Mouse (Mus musculus) brain, adult 2 months (tissue): ENCODE measurements at regions not wholly inside any gene's neighbourhood (a gene's known extent, or its start where the extent isn't known, plus 50 kb on each side); places are given as distances from the start of the nearest gene placed in this dataset.
A peak's percentile ranks its signal among the peaks of the same experiment; 100 is the strongest.

ENCODE experiments used
- DNase-seq: peaks from one replicate; pipeline ENCODE4 v3.0.0; 2011; ENCODE audit warnings: low read depth, low spot score

DNA sequence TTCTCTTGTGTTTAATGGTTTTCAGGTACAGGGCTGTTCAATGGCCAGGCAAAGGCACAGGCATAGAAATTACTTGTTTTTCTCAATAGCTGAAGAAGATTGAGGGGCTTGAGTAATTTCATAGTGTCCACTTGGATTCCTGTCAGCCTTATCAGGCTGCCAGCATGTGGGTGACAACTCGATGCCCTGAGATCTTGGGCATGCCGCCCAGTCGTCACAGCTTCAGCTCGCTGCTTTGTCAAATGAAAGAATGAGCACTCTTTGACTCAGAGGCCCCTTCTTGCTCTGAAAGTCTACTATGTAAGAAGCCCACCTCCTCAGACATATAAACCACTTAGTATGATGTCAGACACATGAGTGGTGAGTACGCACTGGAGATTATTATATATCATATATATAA is 272.6 kb downstream of the Rwdd3 start:
- no peak for DNase-seq

DNA sequence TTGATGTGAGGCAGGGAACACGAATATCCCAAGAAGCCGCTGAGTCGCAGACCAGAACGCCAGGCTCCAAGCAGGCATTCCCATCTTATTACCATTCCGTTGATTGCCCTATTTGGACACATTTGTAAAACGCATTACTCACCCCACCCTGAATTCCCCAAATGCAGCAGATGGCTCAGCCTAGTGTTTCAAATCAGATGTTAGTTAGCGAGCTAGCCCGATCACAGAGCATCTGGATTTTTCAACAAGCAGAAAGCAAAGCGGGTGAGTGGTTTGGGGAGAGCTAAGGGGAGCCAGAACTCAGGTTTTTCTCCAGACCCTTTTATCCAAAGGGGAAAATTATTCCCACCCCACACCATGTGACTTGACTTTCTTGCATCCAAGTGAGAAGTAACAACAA is 273.2 kb downstream of the Rwdd3 start:
- DNase-seq: peak; percentile 71

DNA sequence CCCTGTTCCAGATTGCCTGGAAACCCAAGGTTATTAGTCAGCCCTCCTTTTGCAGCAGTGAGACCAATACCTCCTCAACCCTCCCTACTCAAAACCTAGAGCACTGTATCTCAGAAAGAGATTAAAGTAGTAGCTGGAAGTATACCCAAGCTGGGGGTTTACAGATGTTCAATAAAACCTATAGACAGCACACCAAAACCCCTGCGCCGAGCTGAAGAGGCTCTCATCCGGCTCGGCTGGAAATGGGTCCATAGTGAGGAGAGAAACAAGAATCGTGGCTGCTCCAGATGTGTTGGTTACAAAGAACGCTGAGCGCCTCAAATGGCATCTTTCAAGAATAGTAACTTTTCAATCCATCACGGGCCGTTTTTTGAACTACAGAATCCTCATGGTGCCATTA is 273.7 kb downstream of the Rwdd3 start:
- DNase-seq: no peak

DNA sequence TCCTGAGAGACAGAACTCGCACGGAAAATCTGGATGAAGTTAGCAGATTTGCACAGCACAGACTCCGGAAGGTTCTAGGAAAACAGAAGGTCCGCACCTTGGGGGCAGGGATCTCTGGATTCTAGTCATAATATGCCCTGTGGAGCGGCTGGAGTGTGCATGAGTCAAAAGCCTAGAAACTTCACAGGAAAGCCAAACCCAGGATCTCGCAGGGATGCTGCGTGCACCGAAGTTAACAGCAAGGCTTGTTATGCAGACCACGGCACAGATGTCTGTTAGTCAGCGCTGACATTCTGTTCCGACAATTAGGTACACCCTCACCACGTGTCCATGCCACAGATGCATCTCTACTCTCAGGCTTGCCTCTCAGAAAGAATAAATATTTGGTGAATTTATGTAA is 274.3 kb downstream of the Rwdd3 start:
- peak; percentile 93 for DNase-seq

DNA sequence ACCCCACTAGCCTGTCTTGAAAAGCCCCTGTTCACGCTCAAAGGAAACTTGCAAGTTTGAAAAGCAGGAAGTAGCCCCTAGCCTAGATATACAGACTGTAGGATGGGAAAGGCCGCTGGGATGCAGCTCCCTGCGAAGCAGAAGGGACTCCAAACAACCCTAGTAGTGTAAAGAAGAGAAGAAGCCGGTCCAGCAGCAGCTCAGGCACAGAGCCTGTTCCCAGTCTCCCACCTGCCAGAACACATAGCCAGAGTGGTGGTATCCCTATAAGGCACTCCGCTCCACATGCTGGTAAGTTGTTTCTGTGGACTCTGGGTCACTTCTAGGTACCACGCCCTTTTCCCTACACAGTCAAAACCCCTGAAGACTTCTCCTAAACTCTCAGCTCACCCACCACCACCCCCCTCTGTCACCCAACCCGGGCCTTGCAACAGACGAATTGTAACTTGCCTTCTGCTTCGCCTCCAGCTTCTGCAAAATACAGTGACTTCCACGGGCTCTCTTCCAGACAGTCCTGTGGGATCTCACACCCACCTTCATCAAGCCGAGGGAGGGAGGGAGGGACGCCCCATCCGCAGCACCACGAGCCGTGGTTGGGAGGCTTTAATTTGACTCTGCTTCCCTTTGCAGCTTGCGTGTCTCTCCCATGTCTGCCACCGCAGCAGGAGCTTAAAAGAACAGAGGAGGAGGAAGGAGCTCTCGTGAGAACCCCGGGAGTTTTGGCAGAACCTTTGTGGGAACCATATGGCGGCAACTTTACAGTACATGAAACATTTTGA is 285.2 kb downstream of the Rwdd3 start:
- peak; percentile 92 for DNase-seq

DNA sequence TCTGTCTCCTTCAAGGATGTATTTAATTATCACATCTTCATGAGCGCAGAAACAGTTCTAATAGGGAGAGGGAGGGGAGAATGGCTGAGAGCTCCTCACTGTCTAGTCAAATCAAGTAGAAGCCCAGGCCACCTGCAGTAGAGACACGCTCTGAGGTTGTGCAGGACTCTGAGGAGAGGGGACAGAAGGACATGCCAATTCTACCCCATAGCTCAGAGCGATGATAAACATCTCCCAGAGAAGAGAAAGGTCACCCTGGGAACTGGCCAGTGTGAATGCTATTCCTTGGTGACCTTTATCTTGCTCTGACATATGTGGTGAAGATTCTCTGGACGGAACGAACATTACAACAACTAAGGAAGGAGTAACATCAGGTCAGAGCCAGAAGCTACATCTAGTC is 286.1 kb downstream of the Rwdd3 start:
- peak; percentile 35 for DNase-seq

DNA sequence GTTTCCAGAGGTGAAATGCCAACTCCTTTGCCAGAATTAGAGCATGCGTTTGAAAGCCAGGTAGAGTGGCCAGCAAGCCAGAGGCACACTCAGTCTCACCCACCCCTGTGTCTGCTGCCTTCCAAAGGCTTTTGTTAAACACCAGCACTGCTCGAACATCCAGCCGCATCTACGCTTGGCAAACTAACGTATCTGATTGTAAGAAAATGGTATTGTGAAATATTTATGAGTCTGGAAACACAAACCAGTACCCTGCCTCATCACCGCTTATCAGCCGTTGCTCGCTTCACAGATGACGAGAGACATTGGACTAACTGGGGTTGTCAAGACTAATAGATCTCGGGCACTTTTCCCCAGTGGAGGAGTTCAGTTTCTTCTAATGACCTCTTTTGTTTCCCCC is 287.3 kb downstream of the Rwdd3 start:
- no peak for DNase-seq

DNA sequence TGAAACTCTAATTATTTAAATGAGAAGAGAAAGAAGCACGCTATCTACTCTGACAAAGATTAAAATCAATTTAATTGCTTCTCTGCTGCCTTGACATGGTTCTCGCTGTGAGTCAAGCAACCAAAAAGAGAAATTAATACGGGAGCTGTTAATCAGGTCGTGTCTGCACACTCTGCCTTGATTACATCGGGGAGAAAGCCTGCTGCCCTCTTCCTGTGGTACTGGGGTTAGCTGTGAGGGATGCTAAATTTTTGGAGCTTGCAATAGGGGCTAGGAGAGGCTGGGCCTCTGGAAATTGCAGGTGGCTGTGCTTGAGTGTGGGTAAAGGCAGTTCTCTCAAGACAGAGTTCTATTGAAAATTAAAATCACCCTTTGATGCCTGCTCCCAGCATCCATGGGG is 287.8 kb downstream of the Rwdd3 start:
- peak; percentile 44 for DNase-seq

DNA sequence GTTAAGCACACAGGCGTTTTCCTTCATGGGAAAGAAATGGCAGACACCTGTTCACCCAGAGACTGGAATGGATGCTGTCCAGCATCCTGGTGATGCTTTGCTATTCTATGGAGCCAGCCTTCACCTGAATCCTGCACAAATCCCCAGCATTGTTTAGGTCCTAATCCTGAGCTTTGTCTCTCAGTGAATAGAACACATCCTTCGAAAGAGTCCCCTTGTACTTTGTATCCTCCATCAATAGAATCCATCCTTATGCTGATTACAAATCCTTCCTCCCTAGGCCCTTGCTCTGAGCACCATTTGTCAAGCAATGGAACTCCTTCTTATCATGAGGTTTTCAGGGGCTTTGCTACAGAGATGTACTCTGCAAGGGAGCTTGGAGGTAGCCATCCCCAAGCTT is 292.1 kb downstream of the Rwdd3 start:
- no peak for DNase-seq

DNA sequence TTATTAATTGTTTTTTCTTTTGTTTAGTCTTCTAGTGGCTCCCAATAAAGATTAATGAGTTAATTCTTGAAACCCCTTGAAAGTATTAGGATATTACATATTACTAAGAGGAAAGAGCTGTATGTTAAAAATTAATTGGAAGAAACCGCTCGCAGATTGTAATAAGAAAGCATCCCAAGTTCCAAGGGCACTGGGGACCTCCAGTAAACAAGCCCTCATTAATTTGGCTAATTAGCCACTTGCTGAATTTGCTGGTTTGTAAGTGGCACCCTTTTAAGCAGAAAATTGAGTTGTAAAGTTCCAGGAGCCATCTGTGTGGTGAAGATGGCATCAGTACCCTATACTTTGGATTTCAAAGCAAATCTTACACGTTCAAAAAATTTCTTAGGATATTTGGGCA is 295.8 kb downstream of the Rwdd3 start:
- DNase-seq: no peak

DNA sequence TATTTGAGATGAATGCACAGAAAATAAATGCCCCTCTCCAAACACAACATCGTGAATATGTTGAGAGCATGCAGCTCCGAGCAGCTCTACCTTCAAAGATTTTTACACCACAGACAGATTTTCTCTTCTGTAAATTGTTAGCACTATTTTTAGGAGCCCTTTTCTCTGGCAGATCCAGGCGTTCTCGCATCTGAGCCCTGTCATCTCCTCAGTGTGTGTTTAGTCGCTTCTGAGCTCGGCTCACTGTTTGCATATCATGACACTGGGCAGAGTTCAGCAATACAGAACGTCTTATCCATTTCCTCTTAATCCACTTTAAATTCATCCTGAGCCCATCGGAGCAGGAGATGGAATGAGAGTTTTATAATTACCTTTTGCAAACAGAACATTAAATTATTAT is 306.5 kb downstream of the Rwdd3 start:
- DNase-seq: peak; percentile 76

DNA sequence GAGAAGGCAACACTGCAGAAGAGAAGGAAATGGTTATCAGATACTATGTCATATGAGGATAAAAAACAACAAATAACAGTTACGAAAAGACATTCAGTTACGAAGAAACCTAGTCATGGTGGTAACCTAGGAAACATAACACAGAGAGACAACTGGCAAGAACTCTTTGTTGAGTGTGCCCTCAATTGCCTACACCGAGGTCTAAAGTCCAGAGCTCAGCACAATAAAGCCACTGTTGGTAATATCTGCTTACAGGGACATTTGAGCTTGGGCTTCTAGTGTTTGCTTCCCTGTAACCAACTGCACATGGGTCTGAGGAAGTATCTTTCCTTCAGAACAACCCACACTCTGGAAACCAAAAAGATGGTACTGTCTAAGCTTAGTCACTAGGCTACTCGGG is 309.9 kb downstream of the Rwdd3 start:
- DNase-seq: no peak

DNA sequence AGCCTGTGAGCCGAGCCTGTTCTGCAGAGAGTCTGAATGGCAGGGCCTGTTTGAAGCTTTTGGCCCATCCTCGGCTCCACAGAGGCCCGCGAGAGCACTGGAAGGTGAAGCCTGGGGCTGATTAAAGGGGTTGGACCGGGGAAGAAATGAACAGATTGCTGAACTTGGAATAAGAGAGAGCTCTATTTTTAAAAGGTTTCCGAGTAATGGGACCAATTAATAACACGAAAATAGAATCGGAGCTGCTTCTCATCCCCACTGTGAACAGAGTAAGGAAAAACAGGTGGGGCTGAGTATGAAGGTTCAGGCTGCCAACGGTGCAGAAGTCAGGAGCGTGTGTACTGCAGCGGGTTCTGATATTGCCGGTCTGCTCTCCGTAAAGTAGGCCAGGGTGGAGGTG is 313.2 kb downstream of the Rwdd3 start:
- DNase-seq: peak; percentile 95

DNA sequence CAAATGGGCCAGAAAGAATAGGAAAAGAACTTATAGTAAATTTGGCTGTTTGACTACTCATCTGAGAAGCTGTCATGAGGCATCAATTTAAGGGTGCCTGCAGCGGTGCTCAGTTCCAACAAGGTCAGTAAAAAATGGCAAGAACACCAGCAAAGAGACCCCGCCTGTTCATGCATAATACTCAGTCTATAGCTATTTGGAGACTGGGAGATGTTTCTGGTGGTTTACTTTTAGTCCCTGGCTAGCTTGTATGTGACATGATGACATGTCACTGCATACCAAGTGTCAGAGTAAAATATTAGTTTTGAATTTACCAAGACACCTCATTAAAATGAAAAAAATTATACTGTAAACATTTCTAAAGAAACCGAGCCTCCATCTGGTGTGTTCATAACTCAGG is 317.2 kb downstream of the Rwdd3 start:
- no peak for DNase-seq

DNA sequence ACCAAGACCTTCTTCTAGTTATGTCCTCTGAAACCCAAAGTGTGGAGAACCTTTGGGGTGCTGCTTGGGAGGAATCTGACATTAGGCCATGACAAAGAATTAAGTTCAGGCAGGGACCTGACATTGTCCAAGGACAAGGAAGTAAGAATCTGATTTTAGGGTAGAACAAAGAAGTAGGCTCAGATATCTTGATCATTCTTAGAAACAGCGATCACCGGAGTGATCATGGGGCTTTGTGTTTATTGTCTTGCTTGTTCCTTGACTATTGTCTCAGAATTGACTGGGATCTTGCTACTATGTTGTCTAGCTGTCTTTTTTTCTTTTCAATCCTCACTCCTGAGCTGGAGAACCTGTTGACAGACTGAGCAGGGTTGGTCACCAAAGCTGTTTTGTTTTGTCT is 327.9 kb downstream of the Rwdd3 start:
- DNase-seq: no peak

DNA sequence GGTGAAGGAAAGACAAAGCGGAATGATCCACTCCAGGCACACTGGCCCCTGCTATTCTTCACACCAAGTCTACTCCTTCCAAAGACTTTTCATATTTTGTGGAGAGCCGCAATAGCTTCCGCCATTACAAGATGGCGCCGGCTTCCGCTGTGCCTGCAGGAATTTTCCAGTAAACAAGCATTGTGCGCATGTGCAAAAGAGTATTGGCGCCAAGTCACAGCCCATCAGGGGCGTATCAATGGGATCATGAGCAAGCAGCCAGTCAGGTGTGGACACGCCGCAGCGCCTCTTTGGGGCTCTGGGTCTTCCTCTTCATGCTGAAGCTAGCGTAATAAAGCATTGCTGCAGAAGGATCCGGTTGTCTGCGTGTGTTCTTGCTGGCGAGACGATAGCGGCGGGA is 348.0 kb downstream of the Rwdd3 start:
- DNase-seq: no peak

DNA sequence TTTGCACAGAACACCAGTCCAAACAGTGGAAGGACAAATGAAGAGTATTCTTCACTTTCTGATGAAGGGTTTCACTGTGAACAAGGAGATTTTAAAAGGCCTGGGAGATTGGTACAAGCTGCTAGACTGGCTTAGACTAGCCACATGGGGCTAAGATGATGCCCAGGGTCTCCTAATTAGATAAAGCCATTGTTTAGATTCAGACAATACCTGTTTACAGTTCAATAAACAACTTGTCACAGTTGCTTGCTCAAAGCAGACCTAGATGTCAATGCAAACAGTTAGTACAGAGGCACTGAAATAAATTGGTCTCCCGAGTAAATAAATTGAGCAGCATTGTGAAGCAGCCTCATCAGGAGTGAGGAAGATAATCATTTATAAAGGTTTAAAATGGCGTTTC is 359.6 kb downstream of the Rwdd3 start:
- DNase-seq: no peak

DNA sequence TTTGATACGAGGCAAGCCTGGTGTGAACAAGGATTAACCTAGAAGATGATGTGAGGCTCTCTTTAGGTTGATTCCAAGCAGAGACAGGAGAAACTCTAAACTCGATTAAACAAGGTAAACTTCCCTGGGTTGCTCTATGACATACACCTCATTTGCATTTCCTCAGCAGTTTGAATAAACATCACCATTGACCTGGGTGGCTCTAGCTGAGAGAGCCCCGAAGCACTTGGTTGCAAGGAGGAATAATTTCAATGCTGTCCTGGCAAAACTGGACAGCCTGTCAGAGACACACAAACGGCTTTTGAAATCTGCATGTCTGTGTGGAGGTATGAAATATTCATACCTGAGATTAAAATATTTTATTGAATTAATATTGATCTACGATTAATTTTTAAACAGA is 361.0 kb downstream of the Rwdd3 start:
- no peak for DNase-seq

DNA sequence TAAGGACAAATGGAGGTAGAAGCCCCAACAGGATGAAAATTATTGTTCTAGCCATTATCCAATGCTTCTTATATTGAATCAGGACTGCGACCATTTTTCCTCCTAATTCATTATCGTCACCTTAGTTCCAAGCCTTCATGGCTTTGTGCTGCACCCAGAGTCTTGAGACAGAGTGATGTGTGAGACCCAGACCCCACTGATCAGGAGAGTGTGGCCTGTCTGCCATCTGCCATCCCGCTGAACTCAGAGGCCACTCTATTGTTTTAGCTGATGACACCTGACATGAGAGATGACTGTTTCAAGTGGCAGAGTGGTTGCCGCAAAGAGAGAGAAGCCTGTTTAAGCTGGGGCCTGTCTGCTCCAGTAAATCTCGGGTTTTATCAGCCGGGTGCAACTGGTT is 361.4 kb downstream of the Rwdd3 start:
- DNase-seq: no peak

DNA sequence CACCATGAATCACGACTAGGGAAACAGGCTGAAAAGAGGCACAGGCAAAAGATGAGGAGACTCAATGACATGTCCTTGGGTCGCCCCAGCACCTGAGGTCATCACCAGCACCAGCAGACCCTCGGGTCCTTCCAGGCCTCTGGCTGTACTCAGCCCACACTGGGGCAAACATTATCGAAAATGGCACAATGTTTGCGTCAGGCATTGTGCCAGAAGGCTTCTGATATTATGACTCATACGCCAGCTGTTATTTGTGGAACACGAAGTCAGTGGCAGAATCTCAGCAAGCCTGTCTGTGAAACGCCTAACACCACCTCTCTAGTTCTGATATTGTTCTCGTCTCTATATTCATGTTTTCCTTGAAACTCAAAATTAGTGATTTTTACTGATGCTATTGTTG is 384.8 kb downstream of the Rwdd3 start:
- peak; percentile 79 for DNase-seq

DNA sequence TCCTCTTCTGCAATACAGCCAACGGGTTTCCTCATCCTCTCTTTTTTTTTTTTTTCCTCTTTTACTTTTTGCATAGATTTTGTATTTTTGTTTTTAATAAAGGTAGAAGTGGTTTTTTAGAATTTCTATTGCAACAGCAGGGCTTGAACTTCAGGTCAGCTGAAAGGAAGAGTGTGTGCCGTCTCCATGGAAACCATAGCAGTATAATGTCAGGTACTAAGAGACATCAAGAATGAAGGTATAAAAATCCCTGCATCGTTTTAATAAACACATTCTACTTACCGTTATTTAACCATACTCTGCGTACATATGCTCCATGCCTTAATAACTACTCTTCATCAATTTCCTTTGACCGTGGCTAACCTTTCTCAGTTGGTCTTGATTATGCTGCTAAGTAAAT is 390.0 kb downstream of the Rwdd3 start:
- DNase-seq: peak; percentile 21

DNA sequence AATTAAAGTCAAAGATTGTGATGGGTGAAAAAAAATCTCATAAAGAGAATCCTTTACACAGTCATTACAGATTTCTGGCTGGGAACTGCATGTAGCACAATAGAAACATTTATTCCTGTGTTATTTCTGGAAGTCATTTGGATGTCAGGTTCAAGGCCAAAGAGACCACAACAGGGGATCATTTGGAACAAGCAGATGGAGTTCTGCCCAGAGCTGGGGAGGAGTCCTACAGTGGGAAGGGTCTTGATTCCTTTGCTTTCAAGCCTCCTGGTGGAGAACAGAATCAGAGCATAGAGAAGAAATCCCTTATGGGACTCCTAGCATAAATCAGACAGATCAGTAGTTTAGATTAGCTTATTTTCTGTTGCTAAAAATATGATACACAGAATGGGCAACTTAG is 392.4 kb downstream of the Rwdd3 start:
- no peak for DNase-seq

DNA sequence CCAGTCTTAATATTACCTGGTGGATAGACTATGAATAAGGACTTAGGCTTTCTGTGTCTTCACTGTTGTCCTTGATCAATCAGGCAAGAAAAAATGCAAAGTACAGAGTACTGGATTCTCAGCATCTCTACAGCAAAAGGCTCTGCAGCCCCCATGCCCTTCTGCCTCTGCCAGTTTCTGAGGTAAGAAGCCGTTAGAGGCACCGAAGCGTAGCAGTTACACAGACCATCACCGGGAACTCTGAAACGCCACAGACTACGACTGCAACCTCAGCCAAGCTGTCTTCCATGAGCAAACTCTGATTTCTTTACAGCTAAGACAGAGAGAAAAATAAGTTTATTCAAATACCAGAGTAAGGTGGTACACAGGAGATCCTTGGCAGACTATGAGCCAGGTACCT is 396.5 kb downstream of the Rwdd3 start:
- DNase-seq: no peak

DNA sequence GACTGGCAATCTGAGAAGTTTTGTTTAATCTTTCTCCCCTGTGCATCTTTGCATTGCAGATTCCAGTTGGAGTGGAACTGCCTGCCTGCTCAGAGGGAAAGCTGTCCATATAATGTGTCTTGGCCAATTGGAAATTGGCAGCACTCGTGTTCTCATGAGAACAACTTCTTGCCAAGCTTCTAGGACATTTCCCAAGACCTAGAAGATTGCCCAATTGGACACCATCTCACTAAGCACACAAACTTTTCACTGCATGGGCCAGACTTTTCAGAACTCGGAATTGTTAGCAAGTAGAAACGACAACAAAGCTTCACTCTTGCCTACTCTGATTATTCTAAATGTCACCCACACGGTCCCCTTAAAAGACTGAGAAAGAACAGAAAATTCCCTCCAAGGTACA is 409.8 kb downstream of the Rwdd3 start:
- peak; percentile 26 for DNase-seq
